Mouse (Mus musculus) lung, adult 18-20 months (tissue): ENCODE measurements around the gene 2610044O15Rik8.

Experiments
- DNase-seq, 2 experiments: peaks; one replicate each; pipeline ENCODE4 v3.0.0; 2022; ENCODE audit warnings: mixed read lengths in 2 of 2

Gene 2610044O15Rik8

DNA sequence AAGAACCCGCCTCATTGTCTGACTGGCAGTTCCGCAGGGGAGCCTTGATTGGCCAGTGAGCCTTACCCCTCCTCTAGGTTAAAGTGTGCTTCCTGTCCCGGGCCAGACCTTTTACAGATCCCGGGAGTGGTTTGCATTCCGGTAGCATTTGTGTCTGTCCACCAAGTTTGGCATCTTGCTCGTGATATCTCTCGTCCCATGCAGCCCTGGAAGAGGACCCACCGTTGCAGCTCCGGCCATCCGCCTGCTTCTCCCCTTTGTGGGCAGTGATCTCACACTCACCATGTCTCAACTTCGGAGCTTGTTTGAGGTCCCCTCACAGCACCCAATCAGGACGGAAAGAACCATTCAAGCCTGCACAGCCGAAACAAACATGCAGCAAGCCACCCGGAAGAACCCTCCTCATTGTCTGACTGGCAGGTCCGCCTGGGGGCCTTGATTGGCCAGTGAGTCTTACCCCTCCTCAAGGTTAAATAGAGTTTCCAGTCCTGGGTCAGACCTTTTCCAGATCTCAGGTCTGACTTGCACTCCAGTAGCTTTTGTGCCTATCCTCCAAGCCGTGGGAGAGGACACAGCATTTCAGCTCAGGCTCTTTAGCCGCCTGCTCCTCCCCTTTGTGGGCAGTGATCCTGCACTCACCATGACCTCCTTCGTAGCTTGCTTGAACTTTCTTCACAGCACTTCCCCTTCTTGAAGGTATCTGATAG is at the start of gene 2610044O15Rik8:
Gene 2610044O15Rik8 (minus strand): TSS at position 380 of the 707 bp plus-strand sequence.
- peak; percentile 90 for DNase-seq

GRCm38 (mm10) chr8:129265918-129266317 is 31.7 kb upstream of the 2610044O15Rik8 start:
- no peak for DNase-seq

- no peak for DNase-seq
Measured at GRCm38 (mm10) chr8:129264296-129264695, 30.1 kb upstream of the 2610044O15Rik8 start.

- DNase-seq = peak; percentile 86
Measured at GRCm38 (mm10) chr8:129263211-129263927, 29.2 kb upstream of the 2610044O15Rik8 start.

DNA sequence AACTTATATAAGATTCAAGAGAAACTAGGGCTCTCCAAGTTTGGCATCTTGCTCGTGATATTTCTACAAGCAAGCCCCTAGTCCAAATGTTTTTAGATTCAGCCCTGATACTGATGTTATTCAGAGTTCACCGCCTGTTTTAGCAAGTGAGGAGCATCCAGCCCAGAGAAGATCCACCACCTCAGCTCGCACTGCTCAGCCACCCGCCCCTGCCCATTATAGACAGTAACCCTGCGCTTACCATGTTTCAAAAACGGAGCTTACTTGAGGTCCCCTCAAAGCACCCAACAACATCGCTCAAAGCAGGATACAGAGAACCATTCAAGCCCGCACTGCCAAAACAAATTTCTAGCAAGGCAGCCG is 561 bp downstream of the 2610044O15Rik8 start:
- no peak for DNase-seq
